ENCODE assay signal across 9 mouse cellular contexts in the genomic region with DNA sequence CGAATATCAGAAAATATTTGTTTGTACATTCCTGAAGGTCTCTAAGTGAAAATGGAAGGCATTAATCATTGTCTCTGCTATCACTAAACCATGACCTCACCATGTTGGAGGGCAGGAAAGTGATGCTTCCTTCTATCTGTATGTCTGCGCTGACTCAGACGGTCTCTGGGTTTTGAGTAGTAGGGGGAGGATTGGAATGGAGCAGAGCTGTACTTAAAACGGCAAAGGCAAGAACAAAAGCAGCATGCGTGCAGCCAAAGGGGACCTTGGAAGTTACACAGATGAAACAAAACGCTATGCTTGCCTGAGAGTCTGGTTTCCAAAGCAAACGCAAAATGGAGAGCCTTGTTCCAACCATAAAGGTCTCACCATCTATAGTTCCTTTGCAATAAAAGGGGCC. TPM values are rescaled to one million over a fixed set of nuclear protein-coding genes. Genes with fewer than 3 reads are reported as not detected.
DNase-seq lines count a peak whose midpoint lies in the region; ATAC-seq and TF ChIP-seq lines count a peak whose summit lies in the region.
"Had no signal": no experiment of that assay in that cellular context is flagged by ENCODE, and none has a peak within 500 bp of the region (broad histone marks: within the 10 kb centered on the region; RNA-seq: fewer than 3 reads in every experiment).

No protein-coding gene starts in this region.

- WGBS in heart, embryonic 13.5 days, result 27% methylated on average over 7 of the region's 7 CpGs
- 46% methylated on average over 7 of the region's 7 CpGs for WGBS in midbrain, embryonic 13.5 days

- no peak for TF ChIP-seq POLR2A in embryonic fibroblast, embryonic 13.5 days (IDR thresholded peaks at IDR 0.05; ENCODE audit: low read depth, low read length)

- H3K9me3 ChIP-seq in heart, embryonic 13.5 days, result no peaks in the 10 kb centered on the region
- no peaks in the 10 kb centered on the region for H3K9me3 ChIP-seq in midbrain, embryonic 13.5 days

- no peak overlapping the region for H3K9ac ChIP-seq in heart, embryonic 13.5 days
- peak overlapping the region; percentile 36; the same call in 1 of the 2 replicates for H3K9ac ChIP-seq in midbrain, embryonic 13.5 days (replicated peaks)

- 0 out of 2 replicates have a peak, but pooled peaks cover 4% of the 10 kb centered on the region for H3K36me3 ChIP-seq in heart, embryonic 13.5 days
- H3K36me3 ChIP-seq in midbrain, embryonic 13.5 days, result peaks cover 9% of the 10 kb centered on the region

- H3K4me2 ChIP-seq in heart, embryonic 13.5 days, result no peak overlapping the region
- no peak overlapping the region for H3K4me2 ChIP-seq in midbrain, embryonic 13.5 days (replicated peaks)

- intact Hi-C loops in heart, postnatal 25 days (cut with DNase I), result loop anchor here (5.0 kb wide), 1 partner anchor 41 kb away; the partner anchor contains the start of gene Traf3ip2
- intact Hi-C loops in left cerebral cortex, postnatal 4 days (cut with DNase I), result no loop called here

- H3K27ac ChIP-seq in heart, embryonic 13.5 days (replicated peaks), result peak overlapping the region; percentile 58
- H3K27ac ChIP-seq in embryonic fibroblast, embryonic 13.5 days (ENCODE audit: insufficient read depth, low read length), result 0 out of 2 replicates have a peak overlapping the region, but pooled peaks have one; percentile 0
- H3K27ac ChIP-seq in midbrain, embryonic 13.5 days, result peak overlapping the region; percentile 85

- no peak for ATAC-seq in heart, embryonic 13.5 days (ENCODE audit: extremely low read depth, insufficient number of reproducible peaks, low FRiP score, low TSS enrichment)
- peak; percentile 49; the same call in 1 of the 2 replicates for ATAC-seq in midbrain, embryonic 13.5 days

- H3K4me3 ChIP-seq in heart, embryonic 13.5 days, result no peak overlapping the region
- H3K4me3 ChIP-seq in embryonic fibroblast, embryonic 13.5 days (ENCODE audit: insufficient read depth, low read length), result no peak overlapping the region
- H3K4me3 ChIP-seq in midbrain, embryonic 13.5 days (replicated peaks), result no peak overlapping the region

- no peak for DNase-seq in heart, postnatal 25 days (ENCODE audit: low spot score)
- DNase-seq in MN1 (ENCODE audit: low spot score), result peak; percentile 60
- DNase-seq in gastrocnemius, adult 18-20 months (ENCODE audit: low spot score), result no peak
- DNase-seq in cerebellum, adult 18-20 months, result no peak
- no peak for DNase-seq in left cerebral cortex, postnatal 4 days
- DNase-seq: kidney, postnatal 14 days had no signal

- no peak for TF ChIP-seq CTCF in embryonic fibroblast, embryonic 13.5 days (IDR thresholded peaks at IDR 0.05; ENCODE audit: borderline replicate concordance, insufficient read depth, low read length)

- peaks cover 41% of the 10 kb centered on the region for H3K4me1 ChIP-seq in heart, embryonic 13.5 days
- H3K4me1 ChIP-seq in embryonic fibroblast, embryonic 13.5 days (ENCODE audit: control insufficient read depth, insufficient read depth, low read length), result peaks cover 14% of the 10 kb centered on the region; the same call in 1 of the 2 replicates
- peaks cover 46% of the 10 kb centered on the region for H3K4me1 ChIP-seq in midbrain, embryonic 13.5 days (replicated peaks)

- H3K27me3 ChIP-seq in heart, embryonic 13.5 days (replicated peaks), result no peaks in the 10 kb centered on the region
- no peaks in the 10 kb centered on the region for H3K27me3 ChIP-seq in midbrain, embryonic 13.5 days

RNA-seq across cellular contexts. Expression of gene Traf3ip2, which starts 41.7 kb away (rescaled TPM):
- polyA plus RNA-seq in heart, embryonic 13.5 days (2015; fragmentation: Nextera tagmentation; extraction: Ambion mirVana), result 10.1 and 10.3 TPM in 2 replicates
- total RNA-seq in heart, postnatal 25 days (2021), result 1 to 10 TPM; 5.0 to 8.0 TPM
- 16.9 and 21.6 TPM in 2 replicates for polyA plus RNA-seq in embryonic fibroblast, embryonic 13.5 days (2011; ENCODE audit: insufficient read length, low read depth, missing spikeins)
- 4.1 and 5.9 TPM in 2 replicates for polyA plus RNA-seq in midbrain, embryonic 13.5 days (2015; fragmentation: Nextera tagmentation; extraction: Ambion mirVana)
- 1 to 10 TPM; 2.5 to 3.9 TPM for total RNA-seq in gastrocnemius, adult 18-20 months (2021)
- 1 to 10 TPM in 1 of 2 experiments, under 1 TPM in 1; 0.52 to 1.5 TPM for total RNA-seq in left cerebral cortex, postnatal 4 days (2021)

Comparison
In these comparisons a context has a peak if more than half of its experiments do, and no peak if none do; other contexts are left out.
1. H3K27ac ChIP-seq: peak in every context shown above with its lines; median percentile 85 in midbrain, embryonic 13.5 days; 58 in heart, embryonic 13.5 days; 0 in embryonic fibroblast, embryonic 13.5 days.